Mouse (Mus musculus): ENCODE data around the gene H2-D1.

GRCm38 (mm10) chr17:35303271-35303670 is 40.7 kb downstream of the H2-D1 start:
- TF ChIP-seq POLR2A (IDR thresholded peaks at IDR 0.05; ENCODE audit: insufficient read depth, low read depth, low read length) (no peak), CTCF (IDR thresholded peaks at IDR 0.05) (no peak)
